Mouse (Mus musculus) thymus, adult 2 months (tissue): ENCODE measurements at regions not wholly inside any gene's neighbourhood (a gene's known extent, or its start where the extent isn't known, plus 50 kb on each side); places are given as distances from the start of the nearest gene placed in this dataset.

Experiments
- CTCF ChIP-seq: fragments of 200-500 bp; IDR thresholded peaks from 2 replicates; pipeline ENCODE4 v1.5.1; 2012; ENCODE audit warnings: mild to moderate bottlenecking, control low read depth, low read length, moderate library complexity, borderline replicate concordance; ENCODE audit not compliant: control insufficient read depth, poor library complexity, insufficient read depth; ENCODE audit errors: extremely low read depth
- POLR2A ChIP-seq: fragments of 200-500 bp; IDR thresholded peaks from 2 replicates; pipeline ENCODE4 v1.6.1; 2012; ENCODE audit warnings: mild to moderate bottlenecking, low read length, control low read depth, moderate library complexity; ENCODE audit not compliant: control insufficient read depth, poor library complexity, insufficient read depth; ENCODE audit errors: extremely low read depth

- no peak for TF ChIP-seq CTCF
- no peak for TF ChIP-seq POLR2A
Observed at GRCm38 (mm10) chr12:16052353-16052752, 235.6 kb upstream of the Trib2 start.
